Mouse (Mus musculus) heart, embryonic 11.5 days (tissue): ENCODE data around the gene Bcat2. TPM values are rescaled to one million over a fixed set of nuclear protein-coding genes. Genes with fewer than 3 reads are reported as not detected.

Experiments
- ATAC-seq: fragments of 200-750 bp; cut with Nextera tagmentation; replicated peaks from 2 replicates; pipeline ENCODE4 v1.8.0; 2017; ENCODE audit warnings: moderate library complexity; ENCODE audit not compliant: insufficient number of reproducible peaks, low FRiP score, low TSS enrichment
- H3K27ac ChIP-seq: fragments of 300-500 bp; sonication (generic); 2 replicates; pipeline ENCODE4 v1.5.1; 2014; ENCODE audit warnings: mild to moderate bottlenecking, low read depth, low read length
- H3K27me3 ChIP-seq: fragments of 300-500 bp; sonication (generic); 2 replicates; pipeline ENCODE4 v1.6.1; 2014; ENCODE audit warnings: mild to moderate bottlenecking, low read length, mixed read lengths; ENCODE audit not compliant: control insufficient read depth, insufficient read depth
- H3K36me3 ChIP-seq: fragments of 300-500 bp; sonication (generic); 2 replicates; pipeline ENCODE4 v1.6.1; 2014; ENCODE audit warnings: mild to moderate bottlenecking, low read length, moderate library complexity, mixed read lengths; ENCODE audit not compliant: control insufficient read depth, insufficient read depth
- H3K4me1 ChIP-seq: fragments of 300-500 bp; sonication (generic); 2 replicates; pipeline ENCODE4 v1.6.1; 2014; ENCODE audit warnings: low read length; ENCODE audit not compliant: control insufficient read depth, insufficient read depth
- H3K4me2 ChIP-seq: fragments of 300-500 bp; sonication (generic); 2 replicates; pipeline ENCODE4 v1.6.1; 2014; ENCODE audit warnings: mild to moderate bottlenecking, moderate library complexity
- H3K4me3 ChIP-seq: fragments of 300-500 bp; sonication (generic); 2 replicates; pipeline ENCODE4 v1.5.1; 2014; ENCODE audit warnings: low read depth, low read length
- H3K9ac ChIP-seq: fragments of 300-500 bp; sonication (generic); 2 replicates; pipeline ENCODE4 v1.6.1; 2014; ENCODE audit warnings: mild to moderate bottlenecking, low read depth, low read length, moderate library complexity
- H3K9me3 ChIP-seq: fragments of 300-500 bp; sonication (generic); replicated peaks from 2 replicates; pipeline ENCODE4 v1.6.1; 2016; ENCODE audit warnings: low read length; ENCODE audit not compliant: control insufficient read depth
- WGBS: fragments of 180-500 bp; shearing (Covaris S2); extraction: QIAGEN DNeasy Blood & Tissue Kit; methylation state at CpG from one replicate; pipeline ENCODE4 v1.1.7; 2014; ENCODE audit not compliant: insufficient replicate concordance; 5-methylcytosine and 5-hydroxymethylcytosine counted together
- polyA plus RNA-seq: library from polyadenylated mRNA; unstranded; fragments of >200 nt; fragmentation: Nextera tagmentation; extraction: Ambion mirVana; gene quantifications from 2 replicates; pipeline ENCODE4 v1.2.1, GENCODE M21; 2014

Gene Bcat2
- polyA plus RNA-seq, 1 experiment from 2014 or later, result 69.1 TPM

- H3K36me3 ChIP-seq, result no peaks in the 10 kb centered on the region
- no peaks in the 10 kb centered on the region for H3K9me3 ChIP-seq
- no peaks in the 10 kb centered on the region for H3K27me3 ChIP-seq
- H3K4me1 ChIP-seq, result peaks cover 14% of the 10 kb centered on the region
- no peak overlapping the region for H3K27ac ChIP-seq
- no peak overlapping the region for H3K4me2 ChIP-seq
- no peak overlapping the region for H3K9ac ChIP-seq
- WGBS, result 81% methylated on average over 5 of the region's 5 CpGs
- H3K4me3 ChIP-seq, result no peak overlapping the region
- no peak for ATAC-seq
These were observed 27.1 kb downstream of the Bcat2 start for GRCm38 (mm10) chr7:45597013-45597412.

- Histone ChIP-seq H3K27ac (no peak overlapping the region), H3K9me3 (no peaks in the 10 kb centered on the region), H3K4me2 (no peak overlapping the region), H3K4me1 (peaks cover 14% of the 10 kb centered on the region), H3K36me3 (no peaks in the 10 kb centered on the region), H3K4me3 (no peak overlapping the region), H3K27me3 (no peaks in the 10 kb centered on the region), H3K9ac (no peak overlapping the region)
- ATAC-seq, result no peak
- WGBS, result 93% methylated on average over 6 of the region's 6 CpGs
These were observed 27.6 kb downstream of the Bcat2 start for GRCm38 (mm10) chr7:45597527-45597926.

- Histone ChIP-seq H3K27ac (no peak overlapping the region), H3K27me3 (no peaks in the 10 kb centered on the region), H3K9me3 (no peaks in the 10 kb centered on the region), H3K36me3 (no peaks in the 10 kb centered on the region), H3K4me1 (peaks cover 14% of the 10 kb centered on the region), H3K4me3 (no peak overlapping the region; the same call in 1 of the 2 replicates), H3K9ac (no peak overlapping the region), H3K4me2 (peak overlapping the region; percentile 38)
- 36% methylated on average over 18 of the region's 18 CpGs for WGBS
- ATAC-seq, result 0 out of 2 replicates have a peak, but pooled peaks have one; percentile 39
These were observed 29.3 kb downstream of the Bcat2 start for GRCm38 (mm10) chr7:45598960-45599879.

- H3K4me1 ChIP-seq, result no peaks in the 10 kb centered on the region
- ATAC-seq, result no peak
- H3K27me3 ChIP-seq, result no peaks in the 10 kb centered on the region
- no peaks in the 10 kb centered on the region for H3K36me3 ChIP-seq
- WGBS, result 74% methylated on average over 9 of the region's 9 CpGs
- H3K27ac ChIP-seq, result no peak overlapping the region
- H3K4me2 ChIP-seq, result no peak overlapping the region
- H3K9ac ChIP-seq, result no peak overlapping the region
- H3K9me3 ChIP-seq, result no peaks in the 10 kb centered on the region
- H3K4me3 ChIP-seq, result no peak overlapping the region
These were observed 35.8 kb downstream of the Bcat2 start for GRCm38 (mm10) chr7:45605704-45606289.

GRCm38 (mm10) chr7:45609511-45609910 is 39.6 kb downstream of the Bcat2 start:
- no peak overlapping the region for H3K9ac ChIP-seq
- H3K4me1 ChIP-seq, result no peaks in the 10 kb centered on the region
- H3K36me3 ChIP-seq, result no peaks in the 10 kb centered on the region
- H3K27me3 ChIP-seq, result no peaks in the 10 kb centered on the region; the same call in 1 of the 2 replicates
- H3K4me3 ChIP-seq, result no peak overlapping the region
- no peak overlapping the region for H3K27ac ChIP-seq
- H3K4me2 ChIP-seq, result no peak overlapping the region
- ATAC-seq, result no peak
- 50% methylated on average over 1 of the region's 1 CpGs for WGBS
- H3K9me3 ChIP-seq, result no peaks in the 10 kb centered on the region

- Histone ChIP-seq H3K4me3 (no peak overlapping the region), H3K9ac (no peak overlapping the region), H3K36me3 (no peaks in the 10 kb centered on the region), H3K4me1 (0 out of 2 replicates have a peak, but pooled peaks cover 3% of the 10 kb centered on the region), H3K9me3 (no peaks in the 10 kb centered on the region), H3K4me2 (no peak overlapping the region), H3K27me3 (peaks cover 49% of the 10 kb centered on the region), H3K27ac (no peak overlapping the region)
- ATAC-seq, result no peak
- 22% methylated on average over 6 of the region's 6 CpGs for WGBS
These were observed 46.3 kb downstream of the Bcat2 start for GRCm38 (mm10) chr7:45616277-45616676.

GRCm38 (mm10) chr7:45617042-45617695 is 47.2 kb downstream of the Bcat2 start, which contains the start of gene Fut1:
Gene Fut1 (plus strand): TSS chr7:45617289.
- Histone ChIP-seq H3K9ac (no peak within 1 kb of the TSS), H3K27ac (no peak within 1 kb of the TSS), H3K9me3 (no peaks in the 10 kb centered on the region), H3K4me1 (0 out of 2 replicates have a peak, but pooled peaks cover 3% of the 10 kb centered on the region), H3K27me3 (peaks cover 49% of the 10 kb centered on the region), H3K4me3 (peak within 1 kb of the TSS; percentile 1; the same call in 1 of the 2 replicates), H3K36me3 (no peaks in the 10 kb centered on the region), H3K4me2 (peak within 1 kb of the TSS; percentile 9; the same call in 1 of the 2 replicates)
- WGBS, result 7% methylated on average over 31 of the region's 31 CpGs
- ATAC-seq, result no peak

- H3K27me3 ChIP-seq, result peaks cover 49% of the 10 kb centered on the region
- 68% methylated on average over 5 of the region's 5 CpGs for WGBS
- H3K9me3 ChIP-seq, result no peaks in the 10 kb centered on the region; the same call in 1 of the 2 replicates
- no peak overlapping the region for H3K4me2 ChIP-seq
- no peak for ATAC-seq
- H3K4me3 ChIP-seq, result no peak overlapping the region
- 0 out of 2 replicates have a peak, but pooled peaks cover 3% of the 10 kb centered on the region for H3K4me1 ChIP-seq
- no peak overlapping the region for H3K27ac ChIP-seq
- no peak overlapping the region for H3K9ac ChIP-seq
- no peaks in the 10 kb centered on the region for H3K36me3 ChIP-seq
These were observed 48.4 kb downstream of the Bcat2 start for GRCm38 (mm10) chr7:45618316-45618715.
